Mouse (Mus musculus) adrenal gland, postnatal 14 days (tissue): ENCODE measurements at regions not wholly inside any gene's neighbourhood (a gene's known extent, or its start where the extent isn't known, plus 50 kb on each side); places are given as distances from the start of the nearest gene placed in this dataset.

Experiments used
- DNase-seq: peaks from one replicate; pipeline ENCODE4 v3.0.0; 2021; ENCODE audit warnings: mixed read lengths

- no peak for DNase-seq
Observed at GRCm38 (mm10) chr7:98768460-98768859, 65.6 kb downstream of the Thap12 start.

GRCm38 (mm10) chr7:98769111-98769734 is 65.7 kb upstream of the Wnt11 start:
- DNase-seq: no peak

GRCm38 (mm10) chr7:98770257-98770890 is 64.5 kb upstream of the Wnt11 start:
- no peak for DNase-seq

GRCm38 (mm10) chr7:98771134-98771775 is 63.7 kb upstream of the Wnt11 start:
- DNase-seq: no peak

- DNase-seq: no peak
Observed at GRCm38 (mm10) chr7:98774597-98774996, 60.3 kb upstream of the Wnt11 start.

GRCm38 (mm10) chr7:98775031-98775430 is 59.9 kb upstream of the Wnt11 start:
- DNase-seq: no peak

GRCm38 (mm10) chr7:98777304-98777849 is 57.5 kb upstream of the Wnt11 start:
- no peak for DNase-seq

- peak; percentile 86 for DNase-seq
Observed at GRCm38 (mm10) chr7:98778929-98779328, 56.0 kb upstream of the Wnt11 start.

GRCm38 (mm10) chr7:98783521-98783920 is 51.4 kb upstream of the Wnt11 start:
- no peak for DNase-seq

- peak; percentile 88 for DNase-seq
Observed at GRCm38 (mm10) chr7:98783954-98784353, 51.0 kb upstream of the Wnt11 start.

GRCm38 (mm10) chr7:98784369-98784931 is 50.5 kb upstream of the Wnt11 start:
- DNase-seq: no peak
